Mouse (Mus musculus) retina, adult 2 months (tissue): ENCODE results near the gene Hc.

ENCODE experiments used
- DNase-seq: peaks from one replicate; pipeline ENCODE4 v3.0.0-alpha.2; 2012; ENCODE audit warnings: low read depth, low spot score

The Hc gene

DNA sequence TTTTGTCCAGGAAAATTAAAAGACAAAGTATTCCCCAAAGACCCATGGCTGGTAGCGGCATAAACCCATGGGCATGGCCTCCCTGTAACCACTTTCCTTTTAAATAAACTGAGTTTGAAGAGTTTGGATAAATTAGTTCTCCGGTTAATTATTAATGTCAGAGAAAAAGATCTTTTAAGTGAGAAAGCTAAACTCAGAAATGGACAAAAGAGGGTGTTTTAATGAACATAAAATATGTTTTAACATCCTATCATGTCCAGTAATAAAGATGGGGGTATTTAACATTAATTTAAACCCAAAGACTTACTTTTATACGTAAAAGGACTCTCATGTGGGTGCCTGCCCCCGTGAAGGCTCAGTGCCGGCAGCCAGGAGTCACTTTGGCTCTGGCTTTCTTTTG, at the start of gene Hc:
TSS of gene Hc (minus strand) at position 101 of the 400 bp plus-strand sequence.
- DNase-seq: no peak

DNA sequence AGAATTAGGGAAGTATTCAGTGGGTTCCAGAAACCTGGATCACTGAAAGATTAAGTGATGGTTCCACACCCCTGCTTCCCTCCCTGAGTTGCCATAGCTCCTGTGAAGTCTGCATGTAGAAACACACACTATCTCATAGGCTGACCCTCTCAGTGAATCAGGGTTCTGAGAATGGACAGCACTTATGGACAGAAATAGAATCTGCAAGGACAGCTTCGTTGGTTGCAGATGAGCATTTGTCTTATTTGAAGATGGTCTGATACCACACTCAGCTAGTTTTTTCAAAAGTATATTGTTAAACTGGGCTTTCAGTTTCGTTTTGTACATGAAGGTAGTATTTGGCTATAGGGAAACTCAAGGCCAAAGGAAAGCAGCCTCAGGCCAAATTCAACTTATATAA, 49.3 kb upstream of the Hc start:
- DNase-seq: no peak

DNA sequence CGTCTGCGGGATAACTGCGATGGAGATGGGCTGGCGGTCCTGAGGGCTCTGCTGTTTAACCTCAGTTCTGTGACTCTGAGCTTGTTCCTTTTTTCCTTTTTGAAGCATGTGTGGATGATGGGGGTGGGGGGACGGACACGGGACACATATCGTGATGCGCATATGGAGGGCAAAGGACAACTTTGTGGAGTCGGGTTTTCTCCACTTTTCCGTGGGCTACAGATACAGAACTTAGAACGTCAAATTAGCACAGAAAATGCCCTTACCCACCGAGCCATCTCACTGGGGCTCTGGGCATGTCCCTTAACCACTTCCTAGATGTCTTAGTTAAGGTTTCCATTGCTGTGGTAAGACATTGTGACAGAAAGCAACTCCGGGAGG, 48.7 kb upstream of the Hc start:
- DNase-seq: no peak

DNA sequence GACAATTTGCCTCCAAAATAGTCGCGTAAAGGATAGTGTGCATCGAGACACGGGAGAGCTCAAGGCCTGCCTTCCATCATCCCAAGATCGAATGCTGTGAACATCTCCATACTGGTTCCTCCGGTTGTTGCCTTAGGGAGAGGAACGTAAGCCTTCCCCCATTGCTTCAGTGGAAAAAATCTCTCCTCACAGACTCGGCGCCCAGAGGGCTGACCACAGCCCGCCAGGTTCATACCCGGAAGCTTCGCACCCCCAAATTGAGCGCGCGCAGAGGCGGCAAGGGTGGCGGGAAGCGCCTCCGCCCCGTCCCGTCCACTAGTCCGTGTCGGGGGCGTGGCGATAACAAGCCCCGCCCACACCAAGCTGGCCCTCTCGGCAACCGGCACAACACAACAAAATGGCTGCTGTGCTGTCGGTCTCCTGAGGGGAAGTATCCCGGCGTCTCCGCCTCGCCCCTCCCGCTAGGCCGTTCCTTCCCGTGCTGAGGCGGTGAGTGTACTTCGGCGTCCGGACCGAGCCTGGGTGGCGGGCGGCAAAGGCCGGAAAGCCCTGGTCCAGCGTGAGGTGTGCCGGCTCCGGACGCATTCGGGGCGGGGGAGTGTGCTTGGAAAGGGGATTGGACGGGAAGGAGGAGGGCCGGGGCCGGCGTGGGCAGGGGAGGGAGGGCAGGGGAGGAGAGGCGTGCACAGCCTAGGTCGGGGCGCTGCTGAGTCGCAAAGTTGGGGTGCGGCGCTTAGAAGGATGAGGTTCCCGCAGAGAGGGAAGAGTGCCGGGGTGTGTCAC, 48.1 kb upstream of the Hc start, which contains the start of gene Cntrl:
TSS of gene Cntrl (plus strand) at position 352 of the 783 bp plus-strand sequence.
- DNase-seq: peak; percentile 85

DNA sequence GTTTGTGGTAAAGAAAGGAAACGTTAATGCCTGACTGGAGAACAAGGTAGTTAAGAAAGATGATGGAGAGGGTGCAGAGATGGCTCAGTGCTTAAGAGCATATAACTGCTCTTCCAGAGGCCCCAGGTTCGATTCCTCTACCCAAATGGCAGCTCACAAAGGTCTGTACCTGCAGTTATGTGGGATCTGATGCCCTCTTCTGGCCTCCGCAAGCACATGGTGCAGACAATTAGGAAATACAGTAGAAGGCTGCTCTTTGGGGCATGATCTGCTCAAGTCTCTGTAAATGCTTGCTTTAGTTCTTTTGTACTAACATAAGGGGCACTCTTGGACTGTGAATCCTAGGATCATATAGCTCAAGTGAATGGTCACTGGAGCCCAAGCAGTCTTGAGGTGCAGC, 47.5 kb upstream of the Hc start:
- no peak for DNase-seq

DNA sequence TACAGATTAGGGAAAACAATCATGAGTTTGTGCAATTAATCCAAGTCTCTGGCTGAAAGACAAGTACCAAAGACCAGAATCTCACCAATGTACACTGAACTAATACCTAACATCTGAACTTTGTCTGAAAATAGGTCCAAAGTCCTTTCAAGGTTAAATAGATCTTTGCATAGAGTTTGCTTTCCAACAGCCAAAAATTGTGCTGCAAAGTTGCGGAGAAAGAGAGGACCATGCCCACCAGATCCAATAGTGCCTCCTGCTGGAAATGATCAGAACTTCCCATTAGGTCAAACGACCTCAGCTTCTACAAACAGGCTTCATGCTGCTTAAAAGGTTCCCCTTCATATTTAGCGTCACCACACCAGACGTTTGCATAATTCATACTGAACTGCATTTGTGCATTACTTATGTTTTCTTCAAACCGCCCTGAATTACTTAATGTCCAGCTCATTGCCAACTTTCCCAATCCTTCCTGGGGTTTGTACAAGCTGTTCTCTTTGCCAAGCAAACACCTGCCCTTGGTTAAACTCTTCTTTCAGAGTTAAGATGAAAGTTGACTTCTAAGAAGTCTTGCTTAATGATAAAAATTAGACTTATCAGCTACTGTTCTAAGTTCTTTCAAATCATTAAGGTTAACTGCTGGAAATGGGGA, 46.9 kb upstream of the Hc start:
- DNase-seq: no peak

DNA sequence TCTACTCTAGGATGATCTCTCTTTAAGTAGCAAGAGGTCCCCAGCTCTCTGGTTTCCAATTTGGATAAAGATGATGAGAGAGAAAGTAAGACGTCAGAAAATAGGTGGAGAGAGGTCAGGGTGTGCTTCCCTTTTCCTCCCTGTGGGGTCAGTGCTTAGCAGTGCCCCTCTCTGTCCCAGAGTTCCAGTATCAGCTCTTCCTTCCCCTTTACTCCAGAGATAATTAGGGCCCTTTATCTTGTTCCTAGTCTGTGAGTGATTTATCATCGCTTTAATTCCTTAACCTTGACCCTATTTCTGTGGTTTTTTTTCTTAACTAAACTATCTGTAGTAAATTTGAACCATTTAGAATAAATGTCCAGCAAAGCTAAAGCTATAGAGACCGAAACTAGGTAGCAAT, 43.6 kb upstream of the Hc start:
- DNase-seq: no peak

DNA sequence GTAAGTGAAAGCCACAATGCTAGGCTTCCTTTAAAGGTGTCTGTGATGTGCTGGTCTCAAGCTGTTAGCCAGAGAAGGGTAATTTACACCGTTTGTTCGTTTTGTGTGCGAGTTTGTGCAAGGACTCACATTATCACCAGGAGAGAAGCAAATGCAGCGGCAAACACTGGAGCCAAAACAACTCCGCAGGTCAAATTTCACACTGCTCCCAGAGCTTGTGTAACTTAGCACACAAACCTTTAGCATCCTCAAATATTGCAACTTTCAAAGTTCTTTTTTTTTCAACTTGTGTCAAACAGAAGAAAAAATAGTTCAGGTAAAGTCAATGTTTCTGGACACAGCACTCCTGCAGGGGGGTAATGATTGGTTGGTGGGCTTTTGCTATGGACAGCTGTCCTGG, 42.3 kb upstream of the Hc start:
- DNase-seq: no peak

DNA sequence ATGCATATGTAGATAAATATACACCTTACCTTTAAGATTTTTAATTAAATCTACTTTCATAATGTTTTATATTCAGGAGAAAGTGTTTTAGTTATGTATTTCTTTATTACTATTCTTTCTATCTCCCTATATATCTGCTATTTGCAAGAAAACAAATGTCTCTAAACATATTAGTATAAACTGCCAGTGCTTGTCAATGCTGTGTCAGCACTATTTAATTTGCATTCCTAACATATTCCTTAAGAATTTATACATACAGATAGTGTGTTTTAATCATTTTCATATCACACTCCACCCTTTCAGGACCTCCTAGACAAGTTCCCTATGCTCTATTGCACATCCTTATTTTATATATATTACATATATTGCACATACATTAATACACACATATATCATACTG, 41.5 kb upstream of the Hc start:
- no peak for DNase-seq

DNA sequence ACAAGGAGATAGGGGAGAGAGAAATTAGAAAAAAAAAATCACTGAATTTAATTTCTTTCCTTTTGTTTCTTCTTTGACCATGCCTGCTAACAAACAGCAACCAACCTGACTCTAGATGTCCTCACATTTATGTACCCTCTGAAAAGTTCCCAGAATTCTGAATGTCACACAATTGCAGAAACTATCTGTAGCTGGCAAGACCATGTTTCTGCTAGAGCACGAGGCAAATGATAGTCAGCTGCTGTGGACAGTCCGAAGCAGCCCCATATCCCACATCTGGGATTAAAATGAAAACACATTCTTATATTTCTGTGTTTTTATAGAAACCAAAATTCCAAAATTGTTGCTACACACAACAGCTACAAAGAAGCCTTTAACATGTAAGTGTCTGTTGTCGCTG, 40.2 kb upstream of the Hc start, which contains the start of gene AI182371:
TSS of gene AI182371 (minus strand) at position 101 of the 400 bp plus-strand sequence.
- DNase-seq: no peak

DNA sequence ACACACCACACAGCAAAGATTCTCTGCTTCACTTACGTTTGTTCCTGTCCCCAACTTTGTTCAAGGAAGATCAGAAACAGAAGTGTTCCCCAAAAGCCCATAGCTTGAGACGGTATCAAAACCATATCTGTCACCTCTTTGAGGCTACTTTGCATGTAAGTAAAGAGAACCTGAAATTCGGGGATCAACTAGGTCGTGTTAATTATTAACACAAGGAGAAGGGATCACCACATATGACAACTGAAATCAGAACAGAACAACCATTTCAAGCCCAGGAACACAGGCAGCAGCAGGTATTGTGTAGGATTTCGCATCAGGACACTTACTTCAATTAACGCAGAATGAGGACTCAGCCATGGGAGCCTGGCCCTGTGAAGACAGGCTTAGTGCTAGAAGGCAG, 39.3 kb upstream of the Hc start:
- no peak for DNase-seq

DNA sequence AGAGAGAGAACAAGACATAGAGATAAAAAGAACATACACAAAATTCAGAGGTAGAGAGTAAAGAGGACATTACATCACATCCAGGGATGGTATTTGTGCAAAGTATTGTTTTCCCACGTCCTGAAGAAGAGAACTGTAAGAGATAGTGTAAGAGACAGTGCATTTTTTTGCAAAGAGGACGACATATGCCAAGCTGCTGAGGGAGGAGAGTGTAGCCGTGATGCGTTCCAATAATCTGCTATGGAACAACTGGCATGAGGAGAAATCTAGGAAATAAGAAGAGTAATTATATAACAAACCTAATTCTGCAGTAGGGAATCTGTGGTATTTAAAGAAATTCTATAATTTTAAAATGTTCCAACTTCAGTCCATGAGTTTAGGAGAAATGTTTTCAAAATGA, 26.2 kb upstream of the Hc start:
- no peak for DNase-seq

DNA sequence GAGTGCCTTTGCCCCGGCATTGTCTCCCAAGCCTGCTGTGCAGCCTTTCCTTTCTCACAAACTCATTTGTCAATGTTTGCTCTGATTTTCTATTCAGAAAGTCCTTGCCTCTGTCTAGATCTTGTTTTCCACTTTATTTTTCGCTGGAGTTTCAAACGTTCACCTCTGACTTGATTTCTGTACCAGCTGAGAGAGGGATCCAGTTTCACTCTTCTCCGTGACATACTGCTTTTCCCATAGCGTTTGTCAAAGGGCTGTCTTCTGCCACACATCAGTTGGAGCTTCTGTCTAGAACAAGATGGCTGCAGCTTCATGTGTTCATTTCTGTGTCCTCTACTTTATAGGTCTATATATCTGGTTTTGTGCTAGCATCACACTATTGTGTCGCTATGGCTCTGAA, 17.9 kb upstream of the Hc start:
- DNase-seq: no peak

DNA sequence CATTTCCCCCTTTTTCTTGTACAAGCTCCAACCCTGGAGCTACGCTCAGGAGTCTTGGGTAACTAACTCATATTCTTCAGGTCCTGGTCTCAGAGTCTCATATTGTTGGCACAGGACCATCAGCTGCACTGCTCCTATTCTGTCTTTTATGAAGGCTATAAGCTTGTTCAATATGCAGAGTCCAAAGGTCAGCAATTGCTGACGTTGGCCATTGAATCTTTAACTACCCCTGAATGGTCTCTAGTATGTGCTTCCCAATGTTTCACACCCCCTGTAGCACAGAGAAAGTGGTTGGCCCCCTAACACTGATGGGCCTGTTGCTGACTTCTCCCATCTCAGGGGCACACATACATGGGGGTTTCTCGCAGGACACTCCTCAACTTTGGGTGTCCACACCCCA, 13.1 kb upstream of the Hc start:
- DNase-seq: no peak

DNA sequence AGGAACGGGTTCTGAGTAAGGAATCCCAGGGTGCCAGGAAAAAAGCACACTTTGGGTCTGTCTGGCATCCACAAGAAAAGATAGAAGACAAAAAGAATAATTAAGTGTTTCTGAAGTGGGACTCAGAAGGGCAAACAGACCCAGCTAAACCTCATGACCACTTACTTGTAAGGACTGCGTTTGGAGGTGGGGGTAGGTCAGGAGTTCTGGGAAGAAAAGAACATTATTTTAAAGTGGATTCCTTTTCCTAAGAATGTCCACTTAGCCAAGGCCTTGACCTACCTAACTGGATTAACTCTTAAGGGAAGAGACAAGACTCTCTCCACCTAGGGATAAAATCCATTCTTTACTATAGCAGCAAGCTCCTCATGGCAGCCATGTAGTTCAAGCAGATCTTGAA, 11.3 kb upstream of the Hc start:
- no peak for DNase-seq

DNA sequence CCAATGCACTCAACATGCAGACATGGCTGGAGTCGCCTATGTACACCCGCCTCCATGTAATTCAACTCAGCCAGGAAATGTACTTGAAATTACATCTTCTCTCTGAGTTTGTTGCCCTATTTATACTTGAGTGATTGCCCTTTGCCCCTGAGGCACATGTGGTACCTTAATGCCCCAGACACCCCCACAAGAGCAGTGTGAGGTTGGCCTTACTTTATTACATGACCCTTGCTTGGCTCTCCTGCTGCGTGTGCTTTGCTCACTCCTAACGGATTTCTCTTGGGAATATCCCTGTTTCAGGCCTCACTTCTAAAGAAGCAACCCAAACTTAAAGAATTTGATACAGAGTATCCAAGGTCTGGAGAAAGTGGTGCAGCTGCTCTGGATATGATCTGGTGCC, 9.0 kb upstream of the Hc start:
- DNase-seq: no peak

DNA sequence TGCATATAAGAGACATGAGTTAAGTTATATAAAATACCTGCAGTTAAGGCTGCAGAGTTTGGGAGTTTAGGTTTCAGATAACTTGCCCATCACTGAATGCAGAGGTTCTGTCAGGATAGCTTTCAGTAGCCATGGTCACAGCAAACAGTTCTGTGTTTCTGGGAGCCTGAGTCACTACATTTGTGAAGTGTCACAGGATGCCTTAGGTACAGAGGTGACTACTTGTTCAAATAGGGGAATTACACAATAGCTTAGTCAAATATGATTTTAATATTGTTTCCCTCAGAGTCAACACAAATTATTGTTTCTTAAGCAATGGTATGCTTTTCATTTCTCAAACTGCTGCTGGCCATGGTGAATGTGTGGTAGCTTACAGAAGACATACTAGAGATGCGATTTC, 7.9 kb upstream of the Hc start:
- DNase-seq: no peak

DNA sequence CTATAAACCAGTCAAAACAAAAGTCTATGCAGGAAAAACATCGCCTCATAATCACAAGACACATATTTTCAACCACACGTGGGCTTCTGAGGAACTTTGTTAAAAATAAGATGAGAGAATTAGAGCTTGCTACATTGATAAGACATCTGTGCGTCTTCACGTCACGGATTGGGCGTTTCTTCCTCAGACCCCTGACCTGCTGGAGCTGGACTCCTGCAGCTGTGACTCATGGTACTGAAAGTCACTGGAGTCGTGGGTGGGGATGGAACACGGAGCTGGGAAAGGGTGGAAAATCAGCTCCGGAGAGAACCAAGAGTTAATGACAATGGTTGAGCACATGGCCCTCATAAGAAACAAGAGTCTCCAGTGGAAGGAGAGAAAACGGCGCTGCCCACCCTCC, 5.9 kb upstream of the Hc start:
- no peak for DNase-seq

DNA sequence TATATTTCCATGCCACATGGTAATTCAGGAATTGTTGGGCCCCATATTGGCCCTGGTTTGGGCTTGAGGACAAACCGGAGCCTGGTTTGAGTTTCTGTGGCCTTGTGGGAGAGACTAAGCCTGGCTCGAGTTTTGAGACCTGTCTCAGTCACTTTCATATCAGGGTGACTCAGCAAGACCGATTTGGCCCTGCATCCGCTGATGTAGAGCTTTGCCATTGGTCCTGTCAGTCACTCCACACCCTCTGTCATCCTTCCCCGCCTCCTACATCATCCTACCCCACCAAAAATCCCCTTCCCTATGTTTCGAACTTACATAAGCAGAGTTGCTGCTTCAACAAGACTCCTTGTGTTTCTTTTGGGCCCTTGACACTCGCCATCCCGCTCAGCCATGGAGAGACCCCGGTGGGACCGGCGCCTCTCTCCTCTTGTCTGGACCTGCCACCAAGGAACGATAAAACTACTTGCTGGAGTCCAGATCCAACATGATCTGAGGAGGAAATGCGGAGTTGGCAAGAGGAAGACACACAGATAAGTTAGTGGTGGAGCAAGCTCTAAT, 5.4 kb upstream of the Hc start:
- no peak for DNase-seq

DNA sequence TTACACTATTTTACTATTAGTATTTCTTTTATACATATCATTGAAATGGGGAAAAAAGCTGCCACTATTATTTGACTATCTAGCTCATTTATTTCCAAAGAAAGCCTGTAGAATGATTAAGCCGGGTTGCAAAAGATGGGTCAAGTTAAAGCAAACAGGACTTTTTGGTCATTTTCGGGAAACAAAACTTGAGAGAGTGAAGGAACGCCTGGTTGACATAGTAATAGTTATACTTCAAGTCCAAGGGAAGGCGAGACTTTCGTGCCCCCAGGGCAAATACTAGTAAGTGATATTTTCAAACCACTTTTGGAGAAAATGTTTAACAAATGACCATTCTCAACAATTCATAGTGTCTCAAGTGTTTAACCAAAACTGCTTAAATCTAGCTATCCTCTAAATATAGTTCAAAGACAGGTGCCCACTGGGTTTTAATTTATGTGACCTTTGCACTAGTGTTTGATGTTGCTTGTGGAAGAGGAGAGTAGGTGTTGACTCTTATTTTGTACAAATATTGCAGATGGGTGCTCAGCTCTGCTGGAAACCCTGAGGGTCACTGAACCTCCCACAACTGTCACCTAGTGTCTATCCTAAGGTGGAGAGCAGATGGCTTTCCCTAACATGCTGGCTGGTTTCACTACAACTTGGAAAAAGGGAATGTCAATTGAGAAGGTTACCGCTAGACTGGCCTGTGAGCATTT, 2.2 kb upstream of the Hc start:
- DNase-seq: no peak

DNA sequence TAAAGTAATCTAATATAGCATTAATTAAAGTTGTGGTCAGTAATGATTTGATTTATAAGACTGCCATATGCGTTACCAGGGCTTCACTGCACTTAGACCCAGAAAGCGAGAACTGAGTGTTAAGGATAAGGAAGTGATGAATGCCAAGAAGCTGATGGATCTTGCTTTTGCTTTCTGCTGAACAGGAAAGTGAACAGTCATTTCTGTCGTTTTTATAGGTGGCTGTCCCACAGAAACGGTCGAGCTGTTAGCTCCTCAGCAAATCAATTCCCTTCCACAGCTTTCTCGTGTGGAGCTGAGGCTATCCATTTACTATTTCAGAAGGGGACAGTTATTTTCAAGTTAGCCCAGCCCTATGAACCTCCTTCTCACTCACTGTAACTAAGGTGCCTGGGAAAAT, 341 bp downstream of the Hc start:
- no peak for DNase-seq

DNA sequence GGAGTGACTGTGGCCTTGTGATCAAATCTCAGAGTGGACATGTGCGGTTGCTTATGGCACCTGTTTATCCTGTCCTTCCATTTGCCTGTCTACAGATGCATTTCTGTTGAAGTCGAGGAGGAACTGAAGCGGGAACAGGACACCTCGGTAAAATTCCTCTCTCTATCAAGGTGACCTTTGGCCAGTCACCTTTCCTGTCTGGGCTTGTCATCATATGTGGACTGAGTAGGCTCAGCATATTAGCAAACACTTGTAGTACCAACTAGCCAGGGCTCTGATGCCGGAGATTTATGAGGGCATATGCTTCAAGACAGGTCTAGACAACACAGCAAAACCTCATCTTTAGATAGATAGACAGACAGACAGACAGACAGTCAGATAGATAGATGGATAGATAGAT, 982 bp downstream of the Hc start:
- no peak for DNase-seq

DNA sequence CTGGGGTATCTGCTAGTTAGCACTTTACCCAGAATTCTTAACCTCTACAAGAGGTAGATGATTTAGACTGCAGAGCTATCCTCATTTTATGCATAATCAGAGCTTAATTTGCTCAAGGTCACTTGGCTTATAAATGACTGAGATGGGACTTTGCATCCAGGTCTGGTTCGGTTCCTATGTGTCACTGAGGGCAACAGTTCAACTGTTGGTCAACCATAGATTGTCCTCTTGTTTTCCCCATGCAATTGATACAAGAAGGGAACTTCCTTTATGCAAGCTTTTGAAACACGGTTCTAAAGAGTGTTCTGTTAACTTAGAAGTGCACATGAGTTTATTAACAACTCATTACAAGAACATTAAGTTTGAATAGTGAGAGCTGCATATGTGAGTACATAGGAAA, 2.9 kb downstream of the Hc start:
- no peak for DNase-seq
